Mouse (Mus musculus): ENCODE data around the gene Klf9.

Klf9 gene

DNA sequence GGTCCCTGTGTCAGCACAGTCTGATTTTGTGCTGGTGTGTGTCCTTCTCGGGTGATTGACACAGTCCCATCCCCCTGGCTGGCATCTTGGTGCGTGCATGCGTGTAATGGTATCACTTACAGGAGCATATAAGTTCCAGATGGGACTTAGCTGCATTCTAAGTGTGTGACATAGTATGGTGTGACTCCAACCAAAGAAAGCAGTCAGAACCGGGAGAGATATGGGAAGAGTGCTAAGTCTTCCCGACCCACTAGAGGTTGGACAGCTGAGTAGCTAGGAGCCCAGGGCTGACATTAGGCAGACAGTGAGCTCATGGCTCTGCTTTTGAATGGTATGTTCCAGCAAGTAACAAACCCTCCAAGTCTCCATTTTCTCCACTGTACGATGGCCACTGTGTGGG, 21.9 kb downstream of the Klf9 start:
- DNase-seq (ENCODE audit: low read depth, low spot score): no peak

DNA sequence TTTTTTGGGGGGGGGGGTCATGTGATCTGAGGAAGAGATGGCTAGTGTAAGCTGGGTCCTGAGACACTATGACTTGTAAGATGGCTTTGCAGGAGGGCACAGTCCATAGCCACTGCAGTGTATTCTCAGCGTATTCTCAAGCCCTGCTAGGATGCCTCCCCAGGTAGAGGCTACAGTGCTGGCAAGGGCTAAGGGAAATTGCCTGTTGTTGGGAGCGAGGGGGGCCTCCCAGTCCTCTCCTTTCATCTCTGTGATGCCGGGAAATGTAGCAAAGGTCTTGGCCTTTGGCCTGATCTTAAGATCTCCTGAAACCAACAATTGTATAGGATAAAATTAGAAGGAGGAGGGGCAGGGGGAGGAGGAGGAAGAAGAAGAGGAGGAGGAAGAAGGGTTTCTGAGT, 22.3 kb downstream of the Klf9 start:
- DNase-seq (ENCODE audit: low read depth, low spot score): no peak

DNA sequence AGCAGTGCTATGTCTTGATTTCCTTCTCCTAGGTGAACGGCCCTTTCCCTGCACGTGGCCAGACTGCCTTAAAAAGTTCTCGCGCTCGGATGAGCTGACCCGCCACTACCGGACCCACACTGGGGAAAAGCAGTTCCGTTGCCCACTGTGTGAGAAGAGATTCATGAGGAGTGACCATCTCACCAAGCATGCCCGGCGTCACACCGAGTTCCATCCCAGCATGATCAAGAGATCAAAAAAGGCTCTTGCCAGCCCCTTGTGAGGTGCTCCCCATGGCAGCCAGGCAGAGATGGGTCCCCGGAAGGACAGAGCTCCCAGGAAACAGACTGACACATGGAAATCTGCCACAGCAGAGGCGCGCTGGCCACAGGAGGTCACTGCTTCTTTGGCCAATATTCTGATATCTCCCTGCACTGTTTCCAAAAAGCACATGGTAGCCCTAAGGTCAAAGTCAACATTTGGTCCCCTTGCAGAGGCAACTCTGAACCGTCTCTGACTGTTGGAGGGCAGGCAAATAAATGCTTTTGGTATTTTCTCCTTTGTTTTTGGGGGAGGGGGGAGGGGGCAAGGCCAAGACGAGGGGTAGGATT, 23.7 kb downstream of the Klf9 start:
- no peak for DNase-seq (ENCODE audit: low read depth, low spot score)

DNA sequence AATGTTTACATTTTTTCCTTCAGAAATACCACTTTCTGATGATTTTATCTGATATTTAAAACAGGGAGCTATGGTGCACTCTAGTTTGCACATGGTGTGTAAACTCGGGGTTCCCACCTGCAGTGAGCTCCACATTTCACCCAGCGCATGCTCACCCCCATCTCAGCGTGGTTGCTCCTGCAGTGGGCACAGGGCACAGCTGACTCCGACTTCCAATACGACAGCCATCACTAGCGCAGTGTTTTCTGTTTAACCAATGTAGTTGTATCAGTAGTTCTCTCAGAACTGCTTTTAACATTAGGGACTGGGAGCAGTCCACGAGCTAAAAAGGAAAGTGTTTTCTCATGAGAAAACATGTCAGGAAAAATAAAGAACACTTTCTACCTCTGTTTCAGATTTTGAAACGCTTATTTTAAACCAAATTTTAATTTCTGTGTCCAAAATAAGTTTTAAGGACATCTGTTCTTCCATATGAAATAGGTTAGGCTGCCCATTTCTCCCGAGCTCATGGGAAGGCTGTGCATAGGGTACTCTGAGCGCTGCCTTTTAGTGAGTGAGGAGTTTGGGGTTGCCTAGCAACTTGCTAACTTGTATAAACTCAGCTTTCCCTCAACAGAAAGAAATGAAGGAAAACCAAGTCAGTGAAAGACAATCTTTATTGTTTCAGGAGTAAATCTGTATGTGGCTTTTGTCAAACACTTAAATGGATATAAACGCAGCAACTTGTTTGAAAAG, 25.7 kb downstream of the Klf9 start:
- DNase-seq (ENCODE audit: low read depth, low spot score): peak; percentile 68

DNA sequence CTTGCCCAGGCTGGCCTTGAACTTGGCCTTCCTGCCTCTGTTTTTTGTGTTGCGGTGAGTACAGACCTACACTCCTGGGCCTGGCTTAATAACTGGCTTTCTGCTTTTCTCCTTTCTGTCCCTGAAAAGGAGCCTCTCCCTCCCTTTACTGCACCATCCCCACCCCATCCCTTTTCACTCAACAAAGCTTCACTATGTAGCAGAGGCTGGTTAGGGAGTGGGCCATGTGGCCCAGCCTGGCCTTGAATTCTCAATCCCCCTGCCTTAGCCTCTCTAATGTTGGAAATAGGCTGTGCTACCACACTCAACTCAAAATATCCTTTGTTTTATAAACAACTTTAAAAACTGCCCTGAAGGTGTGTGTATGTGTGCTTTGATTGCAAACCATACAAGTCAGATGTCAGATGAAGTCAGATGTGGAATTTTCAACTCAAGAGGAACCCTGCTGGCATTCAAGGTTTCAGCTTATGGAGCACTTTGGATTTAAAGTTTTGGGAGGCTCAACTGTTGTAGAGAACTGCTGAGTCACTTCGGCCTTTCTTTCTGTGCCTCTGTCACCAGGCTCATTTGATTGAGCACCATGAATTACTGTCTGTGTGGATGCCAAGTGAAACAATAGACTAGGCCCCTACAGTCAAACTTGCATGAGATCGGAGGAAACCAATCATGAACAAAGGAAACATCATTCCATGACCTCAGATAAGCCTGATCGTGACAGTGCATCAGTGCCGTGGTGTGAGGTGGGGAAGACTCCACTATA, 28.1 kb downstream of the Klf9 start:
- peak; percentile 81 for DNase-seq (ENCODE audit: low read depth, low spot score)

DNA sequence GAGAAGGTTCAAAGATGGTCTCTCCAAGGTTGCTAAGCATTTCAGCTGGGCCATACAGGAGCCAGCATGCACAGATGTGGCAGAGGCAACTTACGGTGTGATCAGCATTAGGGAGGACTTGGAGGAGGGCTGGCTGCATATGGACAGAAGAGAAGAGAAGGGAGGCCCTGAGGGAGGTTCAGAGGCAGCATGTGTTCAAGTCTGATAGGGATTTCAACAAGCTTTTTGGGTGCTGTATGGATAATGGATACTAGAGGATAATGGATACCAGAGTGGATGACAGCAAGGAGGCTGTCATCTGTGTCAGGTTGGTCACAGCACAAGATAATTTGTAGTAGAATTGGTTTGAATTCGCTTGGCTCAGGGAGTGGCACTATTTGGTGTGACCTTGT, 28.6 kb downstream of the Klf9 start:
- DNase-seq (ENCODE audit: low read depth, low spot score): no peak

DNA sequence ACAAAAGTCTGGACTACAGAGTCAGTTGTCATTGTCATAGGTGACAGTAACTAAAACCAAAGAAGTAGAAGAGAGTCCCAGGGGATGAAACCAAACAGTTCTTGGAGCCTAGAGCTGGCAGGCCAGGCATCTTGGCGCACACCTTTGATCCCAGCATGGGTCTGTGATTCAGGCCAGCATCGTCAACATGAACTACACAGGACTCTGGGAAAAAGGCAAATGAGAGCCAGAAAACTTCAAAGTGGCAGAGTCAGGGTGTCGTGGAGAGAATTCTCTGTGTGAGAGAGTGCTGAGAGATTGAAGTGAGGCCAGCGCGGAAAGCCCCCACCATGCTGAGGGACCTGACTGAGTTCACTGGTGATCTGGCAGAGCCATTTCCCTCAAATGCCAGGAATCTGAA, 29.4 kb downstream of the Klf9 start:
- peak; percentile 73 for DNase-seq (ENCODE audit: low read depth, low spot score)

DNA sequence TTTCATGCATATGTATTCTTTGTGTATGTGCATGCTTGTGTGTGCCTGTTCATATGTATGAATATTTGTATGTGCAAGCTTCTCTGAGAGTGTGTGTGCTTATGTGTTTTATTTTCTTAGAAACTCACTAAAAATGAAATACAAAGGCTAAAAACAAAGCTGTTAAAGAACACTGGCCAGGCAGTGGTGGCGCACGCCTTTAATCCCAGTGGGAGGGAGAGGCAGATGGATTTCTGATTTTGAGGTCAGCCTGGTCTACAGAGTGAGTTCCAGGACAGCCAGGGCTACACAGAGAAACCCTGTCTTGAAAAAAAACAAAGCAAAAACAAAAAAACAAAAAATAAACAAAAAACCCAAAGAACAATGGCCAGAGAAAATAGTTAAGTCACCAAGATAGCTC, 30.1 kb downstream of the Klf9 start:
- DNase-seq (ENCODE audit: low read depth, low spot score): no peak

DNA sequence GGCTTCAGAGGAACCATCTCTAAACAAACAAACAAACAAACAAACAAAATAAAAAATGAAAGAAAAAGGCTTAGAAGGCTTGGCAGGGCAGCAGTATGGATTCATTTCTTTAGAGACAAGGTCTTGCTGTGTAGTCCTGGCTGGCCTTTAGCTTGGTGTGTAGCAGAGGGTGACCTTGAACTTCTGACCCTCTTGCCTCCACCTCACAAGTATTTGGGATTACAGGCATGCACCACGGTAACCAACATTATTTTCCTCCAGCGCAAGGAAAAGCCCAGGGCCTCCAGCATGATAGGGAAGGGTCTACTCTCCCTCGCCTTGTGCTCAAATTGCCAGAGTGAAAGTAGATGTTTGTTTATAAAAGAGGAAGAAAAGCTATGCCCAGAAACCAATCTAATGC, 34.1 kb downstream of the Klf9 start:
- DNase-seq (ENCODE audit: low read depth, low spot score): no peak

DNA sequence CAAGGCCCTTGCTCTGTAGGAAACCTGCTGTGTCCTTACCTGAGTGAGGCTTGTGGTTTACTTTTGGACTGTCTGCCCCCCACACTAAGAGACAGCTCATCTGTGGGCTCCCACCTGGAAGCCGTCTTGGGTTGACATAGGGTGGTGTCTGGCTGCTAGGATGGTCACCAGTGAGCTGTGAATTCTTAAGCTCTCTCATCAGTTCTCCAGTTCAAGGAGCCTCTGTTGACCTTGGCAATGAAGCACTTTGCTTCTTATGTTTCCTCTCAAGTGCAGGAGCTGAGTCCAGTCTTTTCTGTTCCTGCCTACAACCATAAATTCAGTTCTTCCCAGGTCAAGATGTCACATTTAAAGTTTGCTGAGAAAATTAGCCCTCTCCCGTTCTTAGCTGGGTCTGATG, 34.5 kb downstream of the Klf9 start:
- DNase-seq (ENCODE audit: low read depth, low spot score): no peak

DNA sequence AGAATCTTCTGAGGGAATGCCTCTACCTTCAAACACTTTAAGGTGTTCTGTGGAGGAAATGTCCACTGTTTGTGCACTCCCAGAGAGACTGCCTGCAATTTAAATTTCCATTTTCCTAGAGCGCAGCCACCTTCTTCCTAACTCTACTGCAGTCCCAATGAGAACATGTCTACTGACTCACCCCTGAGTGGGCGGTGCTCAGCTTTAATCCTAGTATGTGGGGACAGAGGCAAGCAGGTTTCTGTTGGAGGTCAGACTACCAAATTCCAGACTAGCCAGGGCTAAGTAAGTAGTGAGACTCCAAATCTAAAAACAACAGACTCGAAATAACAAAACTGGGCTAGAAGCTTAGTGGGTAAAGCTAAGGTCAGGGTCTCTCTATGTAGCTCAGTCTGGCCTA, 37.5 kb downstream of the Klf9 start:
- peak; percentile 65 for DNase-seq (ENCODE audit: low read depth, low spot score)

DNA sequence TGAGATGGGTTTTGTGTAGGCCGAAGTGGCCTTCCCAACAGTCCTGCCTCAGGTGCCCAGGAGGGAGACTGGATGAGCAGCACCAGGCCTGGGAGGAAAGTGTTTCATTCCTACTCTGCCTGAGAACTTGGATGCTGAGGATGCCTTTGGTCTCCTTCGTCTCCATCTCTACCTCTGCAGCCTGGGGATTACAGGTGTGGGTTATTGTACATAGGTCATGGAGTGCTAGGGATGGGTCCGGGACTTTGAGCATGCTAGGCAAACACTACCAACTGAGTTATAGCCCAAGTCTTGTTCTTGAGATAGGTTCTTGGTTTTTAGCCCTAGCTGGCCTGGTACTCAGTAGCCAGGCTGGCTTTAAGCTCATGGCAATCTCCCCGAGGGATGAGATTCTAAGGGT, 42.5 kb downstream of the Klf9 start:
- DNase-seq (ENCODE audit: low read depth, low spot score): no peak

DNA sequence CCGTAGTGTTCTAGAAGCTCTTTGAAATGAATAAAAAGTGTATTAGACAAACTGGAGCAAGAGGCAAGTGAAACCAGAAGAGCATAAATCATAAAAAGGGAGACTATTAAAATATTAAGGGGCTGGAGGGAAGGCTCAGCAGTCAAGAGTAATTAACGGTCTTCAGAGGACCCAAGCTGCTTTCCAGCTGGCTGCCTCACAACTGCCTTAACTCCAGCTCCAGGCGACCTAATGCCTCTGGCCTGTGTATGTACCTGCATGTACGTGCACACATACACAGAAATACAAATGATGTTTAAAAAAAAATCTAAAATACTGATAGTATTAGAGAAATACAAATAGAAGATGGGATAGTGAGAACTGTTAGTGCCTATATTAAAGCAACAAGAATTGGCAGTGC, 43.0 kb downstream of the Klf9 start:
- DNase-seq (ENCODE audit: low read depth, low spot score): no peak

DNA sequence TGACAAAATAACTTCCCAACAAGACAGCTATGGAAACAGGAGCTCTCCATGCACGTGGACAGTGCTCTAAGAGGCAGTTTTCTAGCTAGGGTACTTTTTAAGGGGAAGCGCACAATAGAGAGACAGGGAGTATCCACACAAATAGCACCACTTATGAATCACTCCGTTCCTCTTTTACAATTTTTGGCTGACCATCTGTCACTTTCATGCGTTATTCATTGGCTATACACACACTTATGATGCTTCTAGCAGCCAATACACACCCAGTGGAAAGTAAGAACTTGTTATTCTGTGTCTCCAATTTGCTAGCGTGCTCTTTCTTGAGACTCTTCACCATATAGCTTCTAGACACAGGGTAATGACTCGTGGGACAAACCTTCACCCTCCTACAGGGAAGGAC, 46.7 kb downstream of the Klf9 start:
- DNase-seq (ENCODE audit: low read depth, low spot score): peak; percentile 83

DNA sequence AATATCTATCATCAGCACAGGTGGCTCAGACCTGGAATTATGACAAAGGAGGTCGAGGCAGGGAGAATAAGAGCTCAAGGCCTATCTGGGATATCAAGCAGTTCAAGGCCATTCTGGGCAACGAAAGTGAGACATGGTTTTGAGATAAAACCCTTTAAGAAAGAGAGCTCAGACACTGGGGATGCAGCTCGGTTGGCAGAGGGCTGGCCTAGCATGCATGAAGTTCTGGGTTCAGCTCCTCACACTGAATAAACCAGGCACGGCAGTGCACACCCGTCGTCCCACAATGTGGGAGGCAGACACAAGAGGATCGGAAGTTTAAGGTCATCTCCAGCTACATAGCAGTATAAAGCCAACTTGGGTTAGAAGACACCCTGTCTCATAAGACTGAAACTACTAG, 48.0 kb downstream of the Klf9 start:
- no peak for DNase-seq (ENCODE audit: low read depth, low spot score)

DNA sequence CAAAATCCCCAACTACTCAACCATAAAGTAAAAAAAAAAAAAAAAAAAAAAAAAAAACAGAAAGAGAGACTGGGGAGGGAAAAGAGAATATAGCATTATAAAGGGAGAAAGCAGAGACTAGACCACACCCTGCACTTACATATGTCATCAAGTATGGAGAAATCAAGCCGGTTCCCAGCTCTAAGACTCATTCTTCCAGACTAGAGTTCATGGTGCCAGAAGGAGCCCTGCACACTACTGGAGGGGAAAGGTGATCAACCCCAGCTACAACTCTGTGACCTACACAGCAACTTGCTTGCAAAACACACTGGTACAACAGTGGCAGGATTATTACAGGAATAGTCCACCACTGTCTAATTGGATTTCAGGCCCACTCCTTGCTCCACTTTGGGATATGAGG, 48.7 kb downstream of the Klf9 start:
- DNase-seq (ENCODE audit: low read depth, low spot score): no peak

DNA sequence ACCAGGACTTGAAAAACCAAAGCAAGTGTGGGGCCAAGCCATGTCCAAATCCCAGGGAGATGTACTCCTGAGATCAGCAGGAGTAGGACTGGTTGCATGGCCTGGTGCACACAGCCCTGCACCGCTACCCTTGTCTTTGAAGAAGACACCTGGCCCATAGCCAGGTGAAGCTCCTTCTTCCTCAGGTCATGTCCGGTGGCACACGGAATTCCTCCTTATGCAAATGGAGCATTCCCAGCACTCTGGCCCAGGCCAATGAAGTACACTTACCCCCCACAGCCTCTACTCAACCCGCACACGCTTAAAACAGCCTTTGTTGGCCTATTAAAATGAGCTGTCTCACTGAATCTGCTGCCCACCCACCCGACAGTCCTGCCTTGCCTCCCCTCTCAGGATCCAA, 50.5 kb downstream of the Klf9 start:
- DNase-seq (ENCODE audit: low read depth, low spot score): no peak

DNA sequence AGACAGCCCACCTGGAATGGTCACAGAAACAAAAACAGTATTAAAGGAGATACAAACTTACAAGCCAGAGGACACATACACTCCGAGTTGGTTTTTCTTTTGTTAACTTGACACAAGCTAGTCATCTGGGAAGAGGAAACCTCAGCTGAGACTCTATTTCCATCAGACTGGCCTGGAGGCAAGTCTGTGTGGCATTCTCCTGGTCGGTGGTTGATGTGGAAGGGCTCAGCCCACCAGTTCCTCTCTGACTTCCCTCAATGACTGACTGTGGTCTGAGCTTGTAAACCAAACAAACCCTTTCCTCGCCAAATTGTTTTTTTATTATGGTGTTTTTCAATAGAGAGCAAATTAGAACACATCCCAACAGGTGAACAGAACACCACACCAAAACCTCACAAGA, 52.0 kb downstream of the Klf9 start:
- DNase-seq (ENCODE audit: low read depth, low spot score): no peak

DNA sequence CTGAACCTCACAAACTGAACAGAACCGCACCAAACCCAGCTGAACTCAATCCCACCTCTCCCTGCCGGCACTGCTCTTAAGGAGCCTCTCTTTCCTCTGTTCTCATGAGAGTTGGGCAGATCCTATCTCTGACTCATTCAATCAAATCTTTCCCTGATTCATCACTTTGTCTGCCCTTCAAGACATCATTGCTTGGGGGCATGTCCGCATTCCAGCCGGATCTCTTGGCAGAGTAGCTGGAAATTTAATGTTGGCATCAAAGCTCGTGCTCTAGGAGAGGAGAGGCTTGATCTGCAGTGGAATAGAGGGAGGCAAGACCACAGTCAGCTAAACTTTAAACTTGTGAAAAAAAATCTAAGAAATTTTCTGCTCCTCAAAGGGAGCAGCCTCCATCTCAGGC, 61.1 kb downstream of the Klf9 start:
- no peak for DNase-seq (ENCODE audit: low read depth, low spot score)

DNA sequence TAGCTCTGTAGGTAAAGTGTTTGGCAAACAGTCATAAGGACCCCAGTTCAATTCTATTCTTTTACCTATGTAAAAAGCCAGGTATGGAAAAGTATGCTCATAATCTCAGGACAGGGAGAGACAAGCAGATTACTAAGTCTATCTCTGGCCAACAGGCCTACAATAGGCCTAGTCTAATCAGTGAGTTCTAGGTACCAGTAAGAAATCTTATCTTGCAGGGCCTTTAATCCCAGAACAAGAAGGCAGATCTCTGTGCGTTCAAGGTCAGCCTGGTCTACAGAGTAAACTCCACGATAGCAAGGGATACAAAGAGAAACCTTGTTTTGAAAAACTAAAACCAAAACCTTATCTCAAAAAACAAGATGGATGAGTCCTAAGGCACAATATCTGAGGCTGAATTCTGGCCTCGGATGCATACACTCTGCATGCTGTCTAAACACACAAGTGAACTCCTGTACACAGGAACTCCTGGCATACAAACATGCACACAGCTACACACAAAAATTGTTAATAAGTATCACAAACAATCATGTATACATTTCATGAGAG, 62.6 kb downstream of the Klf9 start:
- DNase-seq (ENCODE audit: low read depth, low spot score): no peak

DNA sequence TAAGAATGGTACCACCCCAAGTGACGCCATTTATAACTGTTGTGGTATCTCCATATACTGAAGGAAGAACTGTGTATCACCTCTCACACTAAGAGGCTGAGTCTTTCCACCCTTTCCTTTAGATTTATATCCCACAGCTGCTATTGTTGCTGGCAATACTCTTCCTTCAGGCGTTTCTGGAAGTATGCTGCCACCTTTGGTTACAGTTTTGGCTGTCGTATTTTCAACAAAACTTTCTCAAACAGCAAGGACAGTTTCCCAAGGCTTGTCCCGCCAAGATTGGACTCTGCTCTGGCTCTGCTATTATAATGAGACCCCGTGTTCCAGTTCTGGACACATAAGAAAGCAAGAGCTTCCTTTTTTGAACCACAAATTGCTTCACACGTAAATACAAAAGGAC, 70.3 kb downstream of the Klf9 start:
- DNase-seq (ENCODE audit: low read depth, low spot score): peak; percentile 44

DNA sequence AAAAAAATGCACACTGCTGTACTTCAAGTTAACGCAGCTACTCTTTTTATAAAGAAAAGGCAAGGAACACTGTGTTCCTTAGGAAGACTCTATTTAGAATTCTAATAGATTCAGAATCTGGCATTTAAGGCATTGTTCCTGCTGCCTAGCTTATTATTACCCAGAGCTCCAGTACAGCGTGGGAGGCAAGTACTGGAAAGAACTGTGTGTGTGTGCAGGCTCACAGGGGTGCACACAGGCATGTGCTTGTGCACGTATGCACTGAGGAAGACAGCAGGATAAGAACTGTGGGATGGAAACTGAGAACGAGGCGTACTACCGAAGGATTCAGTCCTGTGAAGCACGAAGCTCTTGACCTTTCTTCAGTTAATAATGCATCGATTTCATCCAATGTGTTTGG, 73.3 kb downstream of the Klf9 start:
- DNase-seq (ENCODE audit: low read depth, low spot score): peak; percentile 92

Measured in brain, adult 2 months (tissue).